In the genomic region with DNA sequence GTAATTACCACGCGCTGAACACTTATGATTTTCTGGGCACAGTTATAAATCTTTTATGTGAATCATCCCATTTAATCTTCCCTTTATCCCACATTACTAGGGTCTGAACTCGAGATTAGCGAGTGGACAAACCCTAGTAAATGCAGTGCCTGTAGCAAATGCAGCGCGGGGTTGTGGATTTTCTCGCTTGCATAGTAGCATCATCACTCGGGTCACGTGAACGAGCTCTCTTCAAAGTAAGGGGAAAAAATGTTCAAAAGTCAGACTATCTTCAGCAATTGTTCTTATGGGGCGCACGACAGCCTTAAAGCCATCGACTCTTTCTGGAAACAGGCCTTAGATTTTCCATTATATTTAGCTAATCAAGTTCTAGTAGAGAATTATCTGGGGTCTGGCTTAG, we compare ENCODE assay signal across 8 mouse cellular contexts. TPM values are rescaled to one million over a fixed set of nuclear protein-coding genes. Genes with fewer than 3 reads are reported as not detected.
DNase-seq lines count a peak whose midpoint lies in the region; ATAC-seq and TF ChIP-seq lines count a peak whose summit lies in the region.

No protein-coding gene starts in this region.

- 58% methylated on average over 13 of the region's 13 CpGs for WGBS in cerebellum, adult 2 months
- 83% methylated on average over 13 of the region's 13 CpGs for WGBS in neural tube, embryonic 11.5 days
- 74% methylated on average over 13 of the region's 13 CpGs for WGBS in liver, embryonic 13.5 days (ENCODE audit: insufficient replicate concordance)

- TF ChIP-seq POLR2A in cerebellum, adult 2 months (IDR thresholded peaks at IDR 0.05; ENCODE audit: borderline replicate concordance, insufficient read depth, low read length): no peak

- H3K4me1 ChIP-seq in cerebellum, adult 2 months (ENCODE audit: control insufficient read depth, insufficient read depth, low read length): peaks cover 10% of the 10 kb centered on the region
- H3K4me1 ChIP-seq in neural tube, embryonic 11.5 days (ENCODE audit: control insufficient read depth, insufficient read depth, low read length): peaks cover 13% of the 10 kb centered on the region; the same call in 1 of the 2 replicates
- peaks cover 32% of the 10 kb centered on the region for H3K4me1 ChIP-seq in liver, embryonic 13.5 days (replicated peaks)

- H3K36me3 ChIP-seq in neural tube, embryonic 11.5 days (ENCODE audit: control insufficient read depth, insufficient read depth, low read length): peaks cover 7% of the 10 kb centered on the region; the same call in 1 of the 2 replicates
- H3K36me3 ChIP-seq in liver, embryonic 13.5 days: peaks cover 16% of the 10 kb centered on the region

- no peak overlapping the region for H3K27ac ChIP-seq in cerebellum, adult 2 months (ENCODE audit: insufficient read depth, low read length)
- H3K27ac ChIP-seq in neural tube, embryonic 11.5 days (ENCODE audit: low read depth, low read length): no peak overlapping the region
- no peak overlapping the region for H3K27ac ChIP-seq in liver, embryonic 13.5 days

- no peak for TF ChIP-seq CTCF in cerebellum, adult 2 months (IDR thresholded peaks at IDR 0.05; ENCODE audit: borderline replicate concordance, insufficient read depth, low read depth, low read length)

- no peaks in the 10 kb centered on the region for H3K9me3 ChIP-seq in neural tube, embryonic 11.5 days (ENCODE audit: control insufficient read depth, low read length)
- no peaks in the 10 kb centered on the region for H3K9me3 ChIP-seq in liver, embryonic 13.5 days (replicated peaks)

- no peak for ATAC-seq in neural tube, embryonic 11.5 days (ENCODE audit: insufficient read depth, low FRiP score, low TSS enrichment)
- no peak for ATAC-seq in liver, embryonic 13.5 days (ENCODE audit: low read depth)
- no peak for ATAC-seq in granulocyte monocyte progenitor cell, adult 5-6 weeks (replicated peaks; ENCODE audit: poor library complexity, severe bottlenecking)

- H3K4me2 ChIP-seq in neural tube, embryonic 11.5 days (ENCODE audit: low read depth): peak overlapping the region; percentile 71
- peak overlapping the region; percentile 96 for H3K4me2 ChIP-seq in liver, embryonic 13.5 days

- peak overlapping the region; percentile 97 for H3K9ac ChIP-seq in neural tube, embryonic 11.5 days (ENCODE audit: low read length)
- peak overlapping the region; percentile 86 for H3K9ac ChIP-seq in liver, embryonic 13.5 days

- H3K4me3 ChIP-seq in cerebellum, adult 2 months (replicated peaks; ENCODE audit: insufficient read depth, low read depth, low read length): peak overlapping the region; percentile 83
- peak overlapping the region; percentile 98 for H3K4me3 ChIP-seq in neural tube, embryonic 11.5 days (ENCODE audit: low read depth, low read length)
- H3K4me3 ChIP-seq in liver, embryonic 13.5 days (replicated peaks): peak overlapping the region; percentile 79

- H3K27me3 ChIP-seq in cerebellum, adult 2 months (ENCODE audit: control insufficient read depth, insufficient read depth, low read length): no peaks in the 10 kb centered on the region
- H3K27me3 ChIP-seq in neural tube, embryonic 11.5 days (ENCODE audit: control insufficient read depth, insufficient read depth, low read length): no peaks in the 10 kb centered on the region
- no peaks in the 10 kb centered on the region for H3K27me3 ChIP-seq in liver, embryonic 13.5 days

- DNase-seq in cerebellum, adult 2 months: no peak
- no peak for DNase-seq in cerebellum, adult 8-10 months
- no peak for DNase-seq in neural tube, embryonic 11.5 days (ENCODE audit: low spot score)
- no peak for DNase-seq in neural tube, embryonic 10.5 days (ENCODE audit: extremely low spot score, low spot score)
- no peak for DNase-seq in liver, embryonic 13.5 days
- no peak for DNase-seq in T-cell, adult 2 months (ENCODE audit: low spot score)
- DNase-seq in left cerebral cortex, adult 11 months (ENCODE audit: low spot score): no peak

RNA-seq across cellular contexts. Expression of a gene that starts 1.0 kb away (rescaled TPM):
- 64.9 and 67.0 TPM in 2 replicates for polyA plus RNA-seq in cerebellum, adult 2 months (2012; rRNA removed)
- polyA plus RNA-seq in neural tube, embryonic 11.5 days (2014; fragmentation: Nextera tagmentation; extraction: Ambion mirVana): 94.0 and 97.3 TPM in 2 replicates
- polyA plus RNA-seq in liver, embryonic 13.5 days (2015; fragmentation: Nextera tagmentation; extraction: Ambion mirVana): 23.2 and 24.9 TPM in 2 replicates
- total RNA-seq in granulocyte monocyte progenitor cell, adult 5-6 weeks (2014; fragmentation: Nextera tagmentation): 23.6 and 32.6 TPM in 2 replicates
- total RNA-seq in granulocyte monocyte progenitor cell, adult 5-6 weeks (2017): 44.0 and 45.1 TPM in 2 replicates

RNA-seq across cellular contexts. Expression of a gene that starts 43.3 kb away (rescaled TPM):
- 14.6 and 15.2 TPM in 2 replicates for polyA plus RNA-seq in cerebellum, adult 2 months (2012; rRNA removed)
- polyA plus RNA-seq in neural tube, embryonic 11.5 days (2014; fragmentation: Nextera tagmentation; extraction: Ambion mirVana): 24.1 and 25.7 TPM in 2 replicates
- polyA plus RNA-seq in liver, embryonic 13.5 days (2015; fragmentation: Nextera tagmentation; extraction: Ambion mirVana): 21.9 and 27.0 TPM in 2 replicates
- total RNA-seq in granulocyte monocyte progenitor cell, adult 5-6 weeks (2014; fragmentation: Nextera tagmentation): 26.2 and 30.5 TPM in 2 replicates
- total RNA-seq in granulocyte monocyte progenitor cell, adult 5-6 weeks (2017): 46.7 and 50.0 TPM in 2 replicates

RNA-seq across cellular contexts. Expression of a gene that starts 47.7 kb away (rescaled TPM):
- polyA plus RNA-seq in cerebellum, adult 2 months (2012; rRNA removed): 69.7 and 70.9 TPM in 2 replicates
- 68.0 and 68.5 TPM in 2 replicates for polyA plus RNA-seq in neural tube, embryonic 11.5 days (2014; fragmentation: Nextera tagmentation; extraction: Ambion mirVana)
- 26.9 and 32.5 TPM in 2 replicates for polyA plus RNA-seq in liver, embryonic 13.5 days (2015; fragmentation: Nextera tagmentation; extraction: Ambion mirVana)
- 36.6 and 48.7 TPM in 2 replicates for total RNA-seq in granulocyte monocyte progenitor cell, adult 5-6 weeks (2014; fragmentation: Nextera tagmentation)
- 55.7 and 60.1 TPM in 2 replicates for total RNA-seq in granulocyte monocyte progenitor cell, adult 5-6 weeks (2017)
